Mouse (Mus musculus) liver, embryonic 14.5 days (tissue): ENCODE results near the gene Picalm. TPM values are rescaled to one million over a fixed set of nuclear protein-coding genes. Genes with fewer than 3 reads are reported as not detected.

Source experiments
- ATAC-seq: fragments of 200-750 bp; cut with Nextera tagmentation; 2 replicates; pipeline ENCODE4 v1.8.0; 2017; ENCODE audit warnings: moderate number of reproducible peaks, mild to moderate bottlenecking, moderate library complexity; ENCODE audit not compliant: insufficient read depth
- DNase-seq, 3 experiments: peaks; one replicate each; pipeline ENCODE4 v3.0.0-alpha.2; 2012 to 2013; ENCODE audit warnings: low read depth in 3 of 3, low spot score in 3 of 3
- H3K27ac ChIP-seq: fragments of 300-500 bp; sonication (generic); 2 replicates; pipeline ENCODE4 v1.5.1; 2014; ENCODE audit warnings: moderate library complexity, mild to moderate bottlenecking, control low read depth, inconsistent platforms
- H3K27me3 ChIP-seq: fragments of 300-500 bp; sonication (generic); 2 replicates; pipeline ENCODE4 v1.6.1; 2014; ENCODE audit warnings: mild to moderate bottlenecking, low read length, moderate library complexity; ENCODE audit not compliant: control insufficient read depth, insufficient read depth
- H3K36me3 ChIP-seq: fragments of 300-500 bp; sonication (generic); replicated peaks from 2 replicates; pipeline ENCODE4 v1.6.1; 2014; ENCODE audit warnings: low read depth; ENCODE audit not compliant: control insufficient read depth, insufficient read depth
- H3K4me1 ChIP-seq, 2 experiments: fragments of 200-500 bp in 1 of 2; fragments of 300-500 bp in 1 of 2; sonication (generic) in 1 of 2; replicated peaks; 2 replicates each; pipeline ENCODE4 v1.6.1; 2012 to 2014; ENCODE audit warnings: antibody characterized with exemption in 1 of 2, inconsistent platforms in 1 of 2, low read length in 1 of 2; ENCODE audit not compliant: control insufficient read depth in 2 of 2, insufficient read depth in 2 of 2
- H3K4me2 ChIP-seq: fragments of 300-500 bp; sonication (generic); 2 replicates; pipeline ENCODE4 v1.6.1; 2014; ENCODE audit warnings: low read depth, mild to moderate bottlenecking, control low read depth, moderate library complexity
- H3K4me3 ChIP-seq, 2 experiments: fragments of 200-500 bp in 1 of 2; fragments of 300-500 bp in 1 of 2; sonication (generic) in 1 of 2; 2 replicates each; pipeline ENCODE4 v1.5.1; 2012 to 2014; ENCODE audit warnings: low read depth in 2 of 2, low read length in 2 of 2, mild to moderate bottlenecking in 2 of 2, control low read depth in 1 of 2, inconsistent platforms in 1 of 2, moderate library complexity in 1 of 2; ENCODE audit not compliant: insufficient read depth in 1 of 2
- H3K9ac ChIP-seq: fragments of 300-500 bp; sonication (generic); replicated peaks from 2 replicates; pipeline ENCODE4 v1.6.1; 2014; ENCODE audit warnings: mild to moderate bottlenecking, control low read depth, moderate library complexity
- H3K9me3 ChIP-seq: fragments of 300-500 bp; sonication (generic); 2 replicates; pipeline ENCODE4 v1.6.1; 2016; ENCODE audit warnings: low read length, mixed read lengths; ENCODE audit not compliant: control insufficient read depth
- CTCF ChIP-seq: IDR thresholded peaks from 2 replicates; pipeline ENCODE4 v1.5.1; 2016; ENCODE audit warnings: antibody characterized with exemption, low read depth, control low read depth
- EP300 ChIP-seq: IDR thresholded peaks from 2 replicates; pipeline ENCODE4 v1.6.1; 2016; ENCODE audit warnings: antibody characterized with exemption, low read depth
- WGBS: fragments of 180-500 bp; shearing (Covaris S2); extraction: QIAGEN DNeasy Blood & Tissue Kit; methylation state at CpG from one replicate; pipeline ENCODE4 v1.1.7; 2014; ENCODE audit not compliant: insufficient replicate concordance; 5-methylcytosine and 5-hydroxymethylcytosine counted together
- polyA plus RNA-seq, 2 experiments: library from polyadenylated mRNA; depleted of rRNA in 1 of 2; stranded (reverse) in 1 of 2; unstranded in 1 of 2; fragments of >200 nt; fragmentation: Nextera tagmentation in 1 of 2; extraction: Ambion mirVana in 1 of 2; gene quantifications; 2 replicates each; pipeline versions ENCODE4 v1.2.1 to v1.2.3; 2012 to 2014

The Picalm gene
- polyA plus RNA-seq, 2 experiments: 61.5 to 138 TPM

DNA sequence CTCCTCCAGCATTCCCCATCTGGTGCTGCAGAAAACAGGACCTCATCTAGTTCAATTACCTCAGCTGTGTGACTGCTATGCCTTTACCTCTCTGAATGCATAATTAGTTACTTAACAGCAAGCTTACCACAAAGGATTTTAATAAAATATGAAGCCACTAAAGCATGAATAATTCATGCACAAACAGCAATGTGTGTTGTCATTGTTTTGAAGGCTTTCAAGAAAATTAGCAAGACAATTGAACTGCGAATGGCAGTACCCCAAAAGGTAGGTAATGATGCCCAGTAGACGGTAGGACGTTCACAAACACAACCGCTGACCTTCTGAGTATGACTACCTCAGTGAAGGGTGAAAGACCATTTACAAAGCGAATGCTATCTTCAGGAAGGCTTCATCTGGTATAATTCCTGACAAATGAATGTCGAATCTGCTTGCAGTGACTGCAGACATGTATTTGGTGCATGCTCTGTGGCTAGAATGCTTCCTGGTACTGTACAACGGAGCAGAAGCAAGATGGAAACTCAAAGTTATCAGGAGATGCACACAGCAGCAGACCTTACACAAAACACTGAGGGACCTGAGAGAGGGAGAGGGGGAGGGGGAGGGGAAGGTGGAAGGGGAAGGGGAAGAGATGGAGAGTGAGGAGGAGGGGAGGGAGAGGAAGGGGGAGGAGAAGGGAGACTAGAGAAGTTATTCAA is 132.0 kb downstream of the Picalm start:
- no peaks in the 10 kb centered on the region for H3K27me3 ChIP-seq
- H3K27ac ChIP-seq: no peak overlapping the region
- no peaks in the 10 kb centered on the region for H3K36me3 ChIP-seq
- no peak overlapping the region for H3K4me2 ChIP-seq
- DNase-seq (no peak), ATAC-seq (no peak)
- no peak for TF ChIP-seq CTCF
- no peak for TF ChIP-seq EP300
- H3K9ac ChIP-seq: no peak overlapping the region
- 30% methylated on average over 7 of the region's 7 CpGs for WGBS
- H3K4me1 ChIP-seq: peaks cover 2 to 3% of the 10 kb centered on the region in 2 experiments; a peak in 1 of 4 replicates
- H3K4me3 ChIP-seq: no peak overlapping the region
- H3K9me3 ChIP-seq: no peaks in the 10 kb centered on the region

Other genes starting within 250 kb of the Picalm start
- not detected in 2 replicates for gene Ccdc81, start 226.6 kb upstream of the Picalm start, polyA plus RNA-seq (2012; rRNA removed)
- not detected in 2 replicates for gene Ccdc81, start 226.6 kb upstream of the Picalm start, polyA plus RNA-seq (2014; fragmentation: Nextera tagmentation; extraction: Ambion mirVana)
- 13.9 and 26.7 TPM in 2 replicates for gene Hikeshi, start 189.0 kb upstream of the Picalm start, polyA plus RNA-seq (2012; rRNA removed)
- 62.1 and 66.9 TPM in 2 replicates for gene Hikeshi, start 189.0 kb upstream of the Picalm start, polyA plus RNA-seq (2014; fragmentation: Nextera tagmentation; extraction: Ambion mirVana)
- gene Eed, start 149.2 kb upstream of the Picalm start, polyA plus RNA-seq (2012; rRNA removed): 18.1 and 32.3 TPM in 2 replicates
- gene Eed, start 149.2 kb upstream of the Picalm start, polyA plus RNA-seq (2014; fragmentation: Nextera tagmentation; extraction: Ambion mirVana): 34.1 and 34.7 TPM in 2 replicates
- not detected in 2 replicates for gene Ccdc83, start 135.6 kb downstream of the Picalm start, polyA plus RNA-seq (2012; rRNA removed)
- gene Ccdc83, start 135.6 kb downstream of the Picalm start, polyA plus RNA-seq (2014; fragmentation: Nextera tagmentation; extraction: Ambion mirVana): not detected in 2 replicates
- gene Sytl2, start 172.0 kb downstream of the Picalm start, polyA plus RNA-seq (2012; rRNA removed): 0.38 and 0.45 TPM in 2 replicates
- gene Sytl2, start 172.0 kb downstream of the Picalm start, polyA plus RNA-seq (2014; fragmentation: Nextera tagmentation; extraction: Ambion mirVana): 0.38 and 0.64 TPM in 2 replicates